Mouse (Mus musculus): ENCODE data around the gene Sprtn. TPM values are rescaled to one million over a fixed set of nuclear protein-coding genes. Genes with fewer than 3 reads are reported as not detected.

The Sprtn gene
- polyA plus RNA-seq, 1 experiment, result 9.1 TPM

- H3K27me3 ChIP-seq (ENCODE audit: control insufficient read depth, insufficient read depth, insufficient read length), result no peaks in the 10 kb centered on the region
- peaks cover 53% of the 10 kb centered on the region for H3K79me3 ChIP-seq (ENCODE audit: low read depth)
- peaks cover 85% of the 10 kb centered on the region for H3K79me2 ChIP-seq (ENCODE audit: control insufficient read depth, insufficient read depth)
- H3K4me3 ChIP-seq (ENCODE audit: insufficient read depth, poor library complexity, severe bottlenecking), result no peak overlapping the region
- TF ChIP-seq MYOD1 (IDR thresholded peaks at IDR 0.05; ENCODE audit: control insufficient read depth, insufficient read length, low read depth) (peak; percentile 90), USF1 (IDR thresholded peaks at IDR 0.05; ENCODE audit: low read depth) (no peak), MAX (IDR thresholded peaks at IDR 0.05) (no peak), FOSL1 (IDR thresholded peaks at IDR 0.05; ENCODE audit: insufficient read depth, low read length, poor library complexity, severe bottlenecking) (no peak), CEBPB (IDR thresholded peaks at IDR 0.05; ENCODE audit: low read depth) (no peak)
- no peaks in the 10 kb centered on the region for H3K36me3 ChIP-seq (ENCODE audit: control insufficient read depth, insufficient read depth)
- no peak overlapping the region for H3ac ChIP-seq (ENCODE audit: control insufficient read depth, insufficient read length, low read depth)
These were observed 23.9 kb downstream of the Sprtn start for GRCm38 (mm10) chr8:124921369-124922279.

DNA sequence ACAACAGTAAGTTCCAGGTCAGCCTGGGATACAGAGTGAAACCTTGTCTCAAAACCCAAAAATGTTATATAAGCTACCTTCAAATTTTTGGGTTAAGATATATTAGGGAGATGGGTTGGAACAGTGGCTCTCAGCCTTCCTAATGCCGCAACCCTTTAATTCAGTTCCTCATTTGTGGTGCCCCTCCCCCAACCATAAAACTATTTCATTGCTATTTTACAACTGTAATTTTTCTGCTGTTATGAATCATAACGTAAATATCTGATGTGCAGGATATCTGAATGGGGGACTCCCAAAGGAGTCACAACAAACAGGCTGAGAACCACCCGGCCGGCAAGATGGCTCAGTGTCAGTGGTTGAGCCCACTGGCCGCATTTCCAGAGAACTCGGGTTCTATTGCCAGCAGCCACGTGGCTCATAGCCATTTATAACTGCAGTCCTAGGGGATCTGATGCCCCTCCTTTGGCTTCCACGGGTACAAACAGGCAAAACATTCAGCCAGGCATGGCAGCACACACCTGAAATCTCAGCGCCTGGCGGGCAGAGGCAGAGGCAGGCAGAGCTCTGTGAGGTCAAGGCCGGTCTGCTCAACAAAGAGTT is 24.9 kb downstream of the Sprtn start:
- Histone ChIP-seq H3K27me3 (ENCODE audit: control insufficient read depth, insufficient read depth, insufficient read length) (no peaks in the 10 kb centered on the region), H3K79me3 (ENCODE audit: low read depth) (peaks cover 54% of the 10 kb centered on the region), H3K36me3 (ENCODE audit: control insufficient read depth, insufficient read depth) (no peaks in the 10 kb centered on the region), H3K79me2 (ENCODE audit: control insufficient read depth, insufficient read depth) (peaks cover 82% of the 10 kb centered on the region), H3ac (ENCODE audit: control insufficient read depth, insufficient read length, low read depth) (no peak overlapping the region), H3K4me3 (ENCODE audit: insufficient read depth, poor library complexity, severe bottlenecking) (no peak overlapping the region)
- TF ChIP-seq MYOG (IDR thresholded peaks at IDR 0.05; ENCODE audit: control insufficient read depth, extremely low read depth, insufficient read length) (no peak), USF1 (IDR thresholded peaks at IDR 0.05; ENCODE audit: low read depth) (peak; percentile 53), FOSL1 (IDR thresholded peaks at IDR 0.05; ENCODE audit: insufficient read depth, low read length, poor library complexity, severe bottlenecking) (peak; percentile 12), MAX (IDR thresholded peaks at IDR 0.05) (peak; percentile 70)

- peaks cover 82% of the 10 kb centered on the region for H3K79me2 ChIP-seq (ENCODE audit: control insufficient read depth, insufficient read depth)
- H3K4me3 ChIP-seq (ENCODE audit: insufficient read depth, poor library complexity, severe bottlenecking), result no peak overlapping the region
- H3ac ChIP-seq (ENCODE audit: control insufficient read depth, insufficient read length, low read depth), result no peak overlapping the region
- TF ChIP-seq USF1 (IDR thresholded peaks at IDR 0.05; ENCODE audit: low read depth), result no peak
- TF ChIP-seq CTCF (IDR thresholded peaks at IDR 0.05; ENCODE audit: control insufficient read depth, insufficient read depth, insufficient read length), result no peak
- no peak for TF ChIP-seq CEBPB (IDR thresholded peaks at IDR 0.05; ENCODE audit: low read depth)
- TF ChIP-seq MAX (IDR thresholded peaks at IDR 0.05), result no peak
- TF ChIP-seq MYOD1 (IDR thresholded peaks at IDR 0.05; ENCODE audit: control insufficient read depth, insufficient read length, low read depth), result no peak
- TF ChIP-seq FOSL1 (IDR thresholded peaks at IDR 0.05; ENCODE audit: insufficient read depth, low read length, poor library complexity, severe bottlenecking), result no peak
- no peak for TF ChIP-seq MYOG (IDR thresholded peaks at IDR 0.05; ENCODE audit: control insufficient read depth, extremely low read depth, insufficient read length)
- H3K36me3 ChIP-seq (ENCODE audit: control insufficient read depth, insufficient read depth), result no peaks in the 10 kb centered on the region
- peaks cover 57% of the 10 kb centered on the region for H3K79me3 ChIP-seq (ENCODE audit: low read depth)
- H3K27me3 ChIP-seq (ENCODE audit: control insufficient read depth, insufficient read depth, insufficient read length), result no peaks in the 10 kb centered on the region
These were observed 26.4 kb downstream of the Sprtn start for GRCm38 (mm10) chr8:124923971-124924652.

GRCm38 (mm10) chr8:124925544-124926266 is 28.0 kb downstream of the Sprtn start:
- H3K79me3 ChIP-seq (ENCODE audit: low read depth), result peaks cover 60% of the 10 kb centered on the region
- peaks cover 82% of the 10 kb centered on the region for H3K79me2 ChIP-seq (ENCODE audit: control insufficient read depth, insufficient read depth)
- no peak overlapping the region for H3ac ChIP-seq (ENCODE audit: control insufficient read depth, insufficient read length, low read depth)
- no peaks in the 10 kb centered on the region for H3K27me3 ChIP-seq (ENCODE audit: control insufficient read depth, insufficient read depth, insufficient read length)
- TF ChIP-seq MYOD1 (IDR thresholded peaks at IDR 0.05; ENCODE audit: control insufficient read depth, insufficient read length, low read depth), result peak; percentile 87
- peak; percentile 48 for TF ChIP-seq MAX (IDR thresholded peaks at IDR 0.05)
- TF ChIP-seq FOSL1 (IDR thresholded peaks at IDR 0.05; ENCODE audit: insufficient read depth, low read length, poor library complexity, severe bottlenecking), result no peak
- no peak for TF ChIP-seq MYOG (IDR thresholded peaks at IDR 0.05; ENCODE audit: control insufficient read depth, extremely low read depth, insufficient read length)
- no peak for TF ChIP-seq CEBPB (IDR thresholded peaks at IDR 0.05; ENCODE audit: low read depth)
- TF ChIP-seq CTCF (IDR thresholded peaks at IDR 0.05; ENCODE audit: control insufficient read depth, insufficient read depth, insufficient read length), result no peak
- TF ChIP-seq USF1 (IDR thresholded peaks at IDR 0.05; ENCODE audit: low read depth), result peak; percentile 87
- H3K4me3 ChIP-seq (ENCODE audit: insufficient read depth, poor library complexity, severe bottlenecking), result no peak overlapping the region
- no peaks in the 10 kb centered on the region for H3K36me3 ChIP-seq (ENCODE audit: control insufficient read depth, insufficient read depth)

- Histone ChIP-seq H3K79me2 (ENCODE audit: control insufficient read depth, insufficient read depth) (peaks cover 82% of the 10 kb centered on the region), H3K36me3 (ENCODE audit: control insufficient read depth, insufficient read depth) (no peaks in the 10 kb centered on the region), H3ac (ENCODE audit: control insufficient read depth, insufficient read length, low read depth) (no peak overlapping the region), H3K27me3 (ENCODE audit: control insufficient read depth, insufficient read depth, insufficient read length) (no peaks in the 10 kb centered on the region), H3K4me3 (ENCODE audit: insufficient read depth, poor library complexity, severe bottlenecking) (no peak overlapping the region), H3K79me3 (ENCODE audit: low read depth) (peaks cover 62% of the 10 kb centered on the region)
- peak; percentile 40 for TF ChIP-seq USF1 (IDR thresholded peaks at IDR 0.05; ENCODE audit: low read depth)
- peak; percentile 65 for TF ChIP-seq MYOD1 (IDR thresholded peaks at IDR 0.05; ENCODE audit: control insufficient read depth, insufficient read length, low read depth)
- peak; percentile 98 for TF ChIP-seq MAX (IDR thresholded peaks at IDR 0.05)
- no peak for TF ChIP-seq MYOG (IDR thresholded peaks at IDR 0.05; ENCODE audit: control insufficient read depth, extremely low read depth, insufficient read length)
These were observed 28.7 kb downstream of the Sprtn start for GRCm38 (mm10) chr8:124926351-124926771.
